Mouse (Mus musculus) liver, postnatal 0 days (tissue): ENCODE data around the gene Gm3012.
"Not testable (repeated sequence)": the region's sequence is repeated elsewhere in the genome, so short reads cannot be mapped to it uniquely, and the experiment has no call there.

Experiments used
- CTCF ChIP-seq: sonication (generic); IDR thresholded peaks from 2 replicates; pipeline ENCODE4 v1.5.1; 2016; ENCODE audit warnings: antibody characterized with exemption, low read depth
- EP300 ChIP-seq: IDR thresholded peaks from 2 replicates; pipeline ENCODE4 v1.6.1; 2016; ENCODE audit warnings: antibody characterized with exemption, low read depth, mild to moderate bottlenecking

DNA sequence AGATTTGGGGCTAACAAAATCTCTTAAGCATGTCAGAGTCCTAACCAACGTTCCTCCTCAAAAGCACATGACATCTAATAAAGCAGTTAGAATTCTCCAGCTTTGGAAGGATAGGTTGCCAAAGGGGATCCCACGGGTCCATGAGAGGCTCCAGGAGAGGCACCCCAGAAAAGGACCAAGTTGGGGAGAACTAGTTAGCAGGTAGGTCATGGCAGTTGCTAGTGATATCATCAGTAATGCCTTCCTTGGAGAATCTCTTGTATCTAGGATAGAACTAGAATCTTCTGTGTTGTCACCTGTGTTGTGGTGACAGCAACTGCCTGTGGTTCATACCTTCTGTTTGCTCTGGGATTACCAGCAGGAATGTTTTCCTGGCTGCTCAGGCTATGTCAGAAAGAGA lies at the start of gene Gm3012:
- TF ChIP-seq CTCF, EP300: not testable (repeated sequence)
